Mouse (Mus musculus) erythroblast, embryonic 14.5 days (primary cell): ENCODE data around the gene Tmem181a.
"Not testable (repeated sequence)": the region's sequence is repeated elsewhere in the genome, so short reads cannot be mapped to it uniquely, and the experiment has no call there.

Experiments
- GATA1 ChIP-seq: IDR thresholded peaks from 2 replicates; pipeline ENCODE4 v1.6.1; 2012; ENCODE audit warnings: low read length, inconsistent platforms, mixed read lengths
- TAL1 ChIP-seq: IDR thresholded peaks from 3 replicates; pipeline ENCODE4 v1.6.1; 2012; ENCODE audit warnings: low read length, inconsistent platforms, mixed read lengths

GRCm38 (mm10) chr17:6314493-6314892, 57.8 kb downstream of the Tmem181a start:
- TF ChIP-seq GATA1, TAL1: not testable (repeated sequence)
